Mouse (Mus musculus) right cerebral cortex, adult 2 months (tissue): ENCODE results near the gene Dock4.

Experiments used
- DNase-seq, 2 experiments: peaks; one replicate each; pipeline ENCODE4 v3.0.0; 2021 to 2022; ENCODE audit warnings: low spot score in 2 of 2

The Dock4 gene

GRCm38 (mm10) chr12:40759281-40759680 lies 313.5 kb downstream of the Dock4 start:
- no peak for DNase-seq

GRCm38 (mm10) chr12:40767258-40767816 lies 321.6 kb downstream of the Dock4 start:
- no peak for DNase-seq

- DNase-seq = no peak
Observed at GRCm38 (mm10) chr12:40773091-40773490, 327.3 kb downstream of the Dock4 start.

- DNase-seq = no peak
Observed at GRCm38 (mm10) chr12:40781554-40781953, 335.8 kb downstream of the Dock4 start.

GRCm38 (mm10) chr12:40788621-40789111 lies 342.9 kb downstream of the Dock4 start:
- no peak for DNase-seq

- DNase-seq = no peak
Observed at GRCm38 (mm10) chr12:40789379-40790361, 343.9 kb downstream of the Dock4 start.

GRCm38 (mm10) chr12:40791221-40791620 lies 345.5 kb downstream of the Dock4 start:
- no peak for DNase-seq

GRCm38 (mm10) chr12:40792184-40792650 lies 346.5 kb downstream of the Dock4 start:
- no peak for DNase-seq

- peak in 1 of 2 experiments; percentile 45 for DNase-seq
Observed at GRCm38 (mm10) chr12:40794066-40794465, 348.3 kb downstream of the Dock4 start.

GRCm38 (mm10) chr12:40794756-40795155 lies 349.0 kb downstream of the Dock4 start:
- DNase-seq = no peak

- no peak for DNase-seq
Observed at GRCm38 (mm10) chr12:40795768-40796167, 350.0 kb downstream of the Dock4 start.

GRCm38 (mm10) chr12:40796813-40797491 lies 351.2 kb downstream of the Dock4 start:
- DNase-seq = no peak

- no peak for DNase-seq
Observed at GRCm38 (mm10) chr12:40797561-40798343, 352.0 kb downstream of the Dock4 start.

GRCm38 (mm10) chr12:40798344-40799017 lies 352.7 kb downstream of the Dock4 start:
- no peak for DNase-seq

- no peak for DNase-seq
Observed at GRCm38 (mm10) chr12:40801456-40801855, 355.7 kb downstream of the Dock4 start.

GRCm38 (mm10) chr12:40805257-40805656 lies 359.5 kb downstream of the Dock4 start:
- DNase-seq = no peak

GRCm38 (mm10) chr12:40807916-40808315 lies 362.2 kb downstream of the Dock4 start:
- no peak for DNase-seq

- no peak for DNase-seq
Observed at GRCm38 (mm10) chr12:40813474-40813873, 367.7 kb downstream of the Dock4 start.

- DNase-seq = no peak
Observed at GRCm38 (mm10) chr12:40814659-40815363, 369.1 kb downstream of the Dock4 start.
